Mouse (Mus musculus): ENCODE data around the gene Cdk5rap3. TPM values are rescaled to one million over a fixed set of nuclear protein-coding genes. Genes with fewer than 3 reads are reported as not detected.

The Cdk5rap3 gene
- 95.5 and 98.2 TPM in 2 replicates for polyA plus RNA-seq (2014; fragmentation: Nextera tagmentation; extraction: Ambion mirVana)

DNA sequence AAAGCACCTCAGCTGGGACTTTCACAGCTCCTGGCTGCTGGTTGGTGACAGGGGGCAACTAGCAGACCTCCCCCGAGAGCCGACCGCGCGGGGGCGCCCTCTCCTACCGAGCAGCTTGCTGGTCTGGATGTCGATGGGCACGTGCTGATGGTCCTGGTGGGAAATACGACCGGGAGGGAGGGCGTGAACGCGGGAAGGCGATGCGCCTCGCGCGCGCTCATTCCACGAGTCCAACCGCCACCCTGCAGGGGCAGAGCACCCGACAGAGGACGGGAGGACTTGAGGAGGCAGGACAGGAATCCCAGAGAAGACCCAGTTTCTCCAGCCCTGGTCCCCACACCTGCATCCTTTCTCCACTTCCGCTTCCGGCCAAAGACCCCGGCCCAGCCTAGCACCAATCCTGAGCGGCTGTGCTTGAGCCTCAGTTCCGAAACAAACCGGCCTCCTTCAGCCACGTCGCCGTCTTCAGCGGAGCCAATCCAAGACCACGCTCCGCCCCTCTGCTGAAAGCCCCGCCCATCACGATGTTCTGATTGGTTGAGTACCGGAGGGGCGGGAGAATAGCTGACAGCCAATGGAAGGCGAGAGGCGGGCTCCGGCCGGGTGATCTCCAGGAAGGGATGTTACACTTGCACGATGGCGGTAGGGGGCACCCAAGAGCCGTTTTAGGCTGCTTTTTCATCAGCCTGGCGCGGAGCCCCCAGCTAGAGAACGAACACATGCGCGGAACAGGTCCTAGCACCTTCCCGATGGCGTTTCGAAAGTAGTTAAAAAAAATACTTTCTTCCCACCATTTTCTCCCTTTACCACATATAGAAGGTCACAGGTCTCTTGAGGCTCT, at the start of gene Cdk5rap3:
Gene Cdk5rap3 (minus strand): TSS at position 453 of the 841 bp plus-strand sequence.
- H3K4me2 ChIP-seq (replicated peaks; ENCODE audit: low read depth, low read length) = peak within 1 kb of the TSS; percentile 51
- H3K27ac ChIP-seq (ENCODE audit: low read depth, low read length) = peak within 1 kb of the TSS; percentile 62
- H3K4me3 ChIP-seq (ENCODE audit: low read depth, low read length) = peak within 1 kb of the TSS; percentile 75
- H3K9me3 ChIP-seq (ENCODE audit: control insufficient read depth, low read length) = no peaks in the 10 kb centered on the region
- ATAC-seq (ENCODE audit: low FRiP score) (peak; percentile 98), DNase-seq (ENCODE audit: low spot score) (peak; percentile 100)
- under 1% methylated on average over 55 of the region's 55 CpGs for WGBS
- H3K9ac ChIP-seq (ENCODE audit: low read depth, low read length) = peak within 1 kb of the TSS; percentile 62
- H3K36me3 ChIP-seq (ENCODE audit: control insufficient read depth, insufficient read depth, low read length) = no peaks in the 10 kb centered on the region
- peaks cover 5% of the 10 kb centered on the region; the same call in 1 of the 2 replicates for H3K4me1 ChIP-seq (replicated peaks; ENCODE audit: control insufficient read depth, insufficient read depth, low read length)
- no peaks in the 10 kb centered on the region for H3K27me3 ChIP-seq (ENCODE audit: control insufficient read depth, insufficient read depth, low read length)

DNA sequence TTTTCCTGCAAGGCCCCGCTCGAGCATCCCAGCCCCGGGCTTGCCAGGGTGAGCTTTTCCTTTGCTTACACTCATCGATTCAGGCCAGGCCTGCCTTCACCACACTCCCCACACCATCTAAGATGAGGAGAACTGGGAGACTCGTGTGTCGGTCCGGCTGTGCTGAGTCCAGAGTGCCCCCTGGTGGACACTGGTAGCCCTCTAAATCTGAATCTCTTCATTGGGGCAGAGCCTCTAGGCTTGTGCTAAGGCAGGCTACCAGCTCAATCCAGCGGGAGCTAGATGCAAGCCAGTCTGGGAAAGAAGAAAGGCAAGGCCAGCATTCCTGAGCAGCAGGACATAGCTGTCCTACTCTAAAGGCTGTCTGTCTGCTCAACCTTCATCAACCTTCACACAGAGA, 47.3 kb upstream of the Cdk5rap3 start:
- H3K27ac ChIP-seq (ENCODE audit: low read depth, low read length) = no peak overlapping the region
- no peak overlapping the region for H3K4me2 ChIP-seq (replicated peaks; ENCODE audit: low read depth, low read length)
- H3K27me3 ChIP-seq (ENCODE audit: control insufficient read depth, insufficient read depth, low read length) = no peaks in the 10 kb centered on the region
- no peaks in the 10 kb centered on the region for H3K4me1 ChIP-seq (replicated peaks; ENCODE audit: control insufficient read depth, insufficient read depth, low read length)
- H3K9me3 ChIP-seq (ENCODE audit: control insufficient read depth, low read length) = no peaks in the 10 kb centered on the region
- DNase-seq (ENCODE audit: low spot score) = peak; percentile 88
- 25% methylated on average over 8 of the region's 8 CpGs for WGBS
- ATAC-seq (ENCODE audit: low FRiP score) = peak; percentile 25; the same call in 1 of the 2 replicates
- H3K36me3 ChIP-seq (ENCODE audit: control insufficient read depth, insufficient read depth, low read length) = no peaks in the 10 kb centered on the region
- no peak overlapping the region for H3K9ac ChIP-seq (ENCODE audit: low read depth, low read length)
- no peak overlapping the region for H3K4me3 ChIP-seq (ENCODE audit: low read depth, low read length)

DNA sequence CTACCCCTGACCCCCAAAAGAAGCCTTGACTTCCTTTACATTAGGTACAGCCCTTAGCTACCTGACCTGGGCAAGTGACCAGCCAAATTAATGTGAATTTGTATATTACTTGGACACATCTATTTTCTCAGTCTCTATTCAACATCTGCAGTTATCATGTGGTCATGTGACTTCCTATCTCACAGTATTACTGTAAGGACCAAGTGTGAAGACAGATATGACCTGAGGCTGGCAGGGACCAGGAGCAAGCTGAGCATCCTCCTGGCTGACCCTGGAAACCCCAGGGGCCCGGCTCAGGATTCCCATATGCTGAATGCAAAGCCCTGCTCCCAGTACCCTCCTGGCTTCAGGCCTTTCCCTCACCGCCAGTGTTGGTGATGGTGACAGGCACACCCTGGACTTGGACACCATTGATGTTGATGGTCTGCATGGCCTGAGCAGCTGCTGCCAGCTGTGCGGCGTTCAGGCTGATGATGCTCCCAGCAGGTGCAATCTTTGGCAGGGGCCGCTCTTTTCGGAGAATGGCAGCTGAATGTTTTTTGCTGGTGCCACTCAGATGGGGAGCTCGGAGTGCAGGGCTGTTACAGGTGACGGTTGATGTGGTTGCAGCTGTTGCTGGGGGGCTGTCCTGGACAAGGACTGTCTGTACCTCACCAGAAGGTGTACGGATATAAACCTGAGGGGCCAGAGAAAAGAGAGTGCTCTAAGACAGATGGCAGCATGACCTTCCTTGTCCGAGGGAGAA, 40.9 kb upstream of the Cdk5rap3 start:
- Histone ChIP-seq H3K9me3 (ENCODE audit: control insufficient read depth, low read length) (no peaks in the 10 kb centered on the region), H3K36me3 (ENCODE audit: control insufficient read depth, insufficient read depth, low read length) (peaks cover 11% of the 10 kb centered on the region), H3K4me1 (replicated peaks; ENCODE audit: control insufficient read depth, insufficient read depth, low read length) (no peaks in the 10 kb centered on the region), H3K9ac (ENCODE audit: low read depth, low read length) (no peak overlapping the region), H3K27ac (ENCODE audit: low read depth, low read length) (no peak overlapping the region), H3K4me2 (replicated peaks; ENCODE audit: low read depth, low read length) (no peak overlapping the region), H3K27me3 (ENCODE audit: control insufficient read depth, insufficient read depth, low read length) (no peaks in the 10 kb centered on the region), H3K4me3 (ENCODE audit: low read depth, low read length) (no peak overlapping the region)
- 97% methylated on average over 10 of the region's 10 CpGs for WGBS
- DNase-seq (ENCODE audit: low spot score) (no peak), ATAC-seq (ENCODE audit: low FRiP score) (no peak)

DNA sequence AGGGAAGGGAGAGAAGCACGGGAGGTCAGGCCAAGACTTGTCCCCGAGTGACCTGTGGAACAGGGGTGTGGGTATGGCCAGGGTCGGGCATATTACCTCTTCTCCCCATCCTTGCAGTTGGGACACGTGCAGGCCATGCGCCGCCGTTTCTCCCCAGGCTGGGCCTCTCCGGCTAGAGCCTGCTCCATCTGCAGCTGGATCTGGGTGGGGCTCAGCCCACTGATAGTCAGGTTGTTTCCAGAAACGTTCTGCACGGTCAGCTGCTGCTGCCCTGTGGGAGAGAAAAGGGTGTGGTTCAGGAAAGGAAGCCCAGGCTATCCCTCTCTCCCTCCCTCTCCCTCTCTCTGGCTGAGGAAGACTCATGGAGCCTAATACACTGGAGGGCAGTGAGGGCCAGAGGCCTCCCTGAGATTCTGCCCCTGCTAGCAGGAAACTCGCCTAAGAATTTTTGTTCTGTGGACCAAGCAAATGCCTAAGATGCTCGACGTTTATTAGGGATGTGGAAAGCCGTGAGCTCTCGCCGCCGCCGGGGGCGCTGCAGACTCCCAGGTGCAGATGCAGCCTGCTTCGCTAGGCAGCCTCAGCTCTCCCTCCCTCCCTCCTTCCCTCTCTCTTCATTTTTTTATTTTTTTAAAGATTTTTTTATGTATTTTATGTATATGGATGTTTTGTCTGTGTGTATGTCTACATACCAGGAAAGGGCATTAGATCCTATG, 39.9 kb upstream of the Cdk5rap3 start:
- 58% methylated on average over 20 of the region's 20 CpGs for WGBS

DNA sequence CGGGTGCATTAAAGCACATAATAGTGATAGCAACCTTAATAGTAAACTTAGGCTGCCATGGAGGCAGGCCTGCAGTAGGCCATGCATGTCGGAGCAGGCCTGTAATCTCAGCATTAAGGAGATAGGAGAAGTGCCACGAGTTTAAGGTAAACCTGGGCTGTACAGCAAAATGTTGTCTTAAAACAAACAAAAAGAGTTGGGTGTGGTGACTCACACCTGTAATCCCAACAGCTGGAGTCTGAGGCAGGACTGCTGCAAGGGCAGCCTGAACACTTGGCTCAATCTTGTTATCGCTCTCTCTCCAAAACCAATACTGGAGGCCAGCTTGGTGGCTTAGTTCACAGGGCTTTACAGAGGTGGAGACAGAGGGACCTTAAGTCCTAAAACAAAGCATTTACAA, 38.8 kb upstream of the Cdk5rap3 start:
- peaks cover 13% of the 10 kb centered on the region for H3K36me3 ChIP-seq (ENCODE audit: control insufficient read depth, insufficient read depth, low read length)
- WGBS = 96% methylated on average over 4 of the region's 4 CpGs

More for the DNA sequence above, 39.9 kb upstream of the Cdk5rap3 start:
- H3K9ac ChIP-seq (ENCODE audit: low read depth, low read length) = no peak overlapping the region
- H3K27me3 ChIP-seq (ENCODE audit: control insufficient read depth, insufficient read depth, low read length) = no peaks in the 10 kb centered on the region
- no peaks in the 10 kb centered on the region for H3K9me3 ChIP-seq (ENCODE audit: control insufficient read depth, low read length)
- ATAC-seq (ENCODE audit: low FRiP score) (no peak), DNase-seq (ENCODE audit: low spot score) (peak; percentile 46)
- peaks cover 13% of the 10 kb centered on the region for H3K36me3 ChIP-seq (ENCODE audit: control insufficient read depth, insufficient read depth, low read length)
- H3K4me2 ChIP-seq (replicated peaks; ENCODE audit: low read depth, low read length) = no peak overlapping the region
- no peaks in the 10 kb centered on the region for H3K4me1 ChIP-seq (replicated peaks; ENCODE audit: control insufficient read depth, insufficient read depth, low read length)
- H3K4me3 ChIP-seq (ENCODE audit: low read depth, low read length) = no peak overlapping the region
- no peak overlapping the region for H3K27ac ChIP-seq (ENCODE audit: low read depth, low read length)

DNA sequence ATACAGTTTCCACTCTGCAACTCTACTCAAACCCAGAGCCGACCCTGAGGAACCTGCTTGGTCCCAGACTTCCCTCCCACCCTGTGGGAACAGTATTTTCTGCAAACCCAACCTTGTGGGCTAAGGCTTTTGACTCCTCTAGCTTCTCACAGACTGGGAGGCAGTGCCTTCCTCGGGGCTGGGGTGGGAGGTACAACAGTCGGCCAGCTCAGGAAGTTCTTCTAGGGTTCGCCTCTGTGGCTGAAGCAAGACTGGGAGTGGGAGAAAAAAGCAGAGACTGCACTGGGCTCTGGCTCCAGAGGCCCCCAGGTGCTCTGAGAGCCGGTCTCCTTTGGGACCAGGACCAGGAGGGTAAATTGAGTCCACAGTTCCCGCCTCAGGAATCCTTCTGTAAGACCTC, 36.6 kb upstream of the Cdk5rap3 start:
- Histone ChIP-seq H3K27ac (ENCODE audit: low read depth, low read length) (no peak overlapping the region), H3K27me3 (ENCODE audit: control insufficient read depth, insufficient read depth, low read length) (no peaks in the 10 kb centered on the region), H3K9me3 (ENCODE audit: control insufficient read depth, low read length) (no peaks in the 10 kb centered on the region), H3K4me3 (ENCODE audit: low read depth, low read length) (no peak overlapping the region), H3K4me2 (replicated peaks; ENCODE audit: low read depth, low read length) (no peak overlapping the region), H3K4me1 (replicated peaks; ENCODE audit: control insufficient read depth, insufficient read depth, low read length) (no peaks in the 10 kb centered on the region), H3K9ac (ENCODE audit: low read depth, low read length) (no peak overlapping the region), H3K36me3 (ENCODE audit: control insufficient read depth, insufficient read depth, low read length) (peaks cover 13% of the 10 kb centered on the region)
- no peak for ATAC-seq (ENCODE audit: low FRiP score)
- 80% methylated on average over 6 of the region's 6 CpGs for WGBS
- DNase-seq (ENCODE audit: low spot score) = no peak

More for the DNA sequence above, 38.8 kb upstream of the Cdk5rap3 start:
- Histone ChIP-seq H3K27me3 (ENCODE audit: control insufficient read depth, insufficient read depth, low read length) (no peaks in the 10 kb centered on the region), H3K9me3 (ENCODE audit: control insufficient read depth, low read length) (no peaks in the 10 kb centered on the region), H3K4me3 (ENCODE audit: low read depth, low read length) (no peak overlapping the region), H3K4me2 (replicated peaks; ENCODE audit: low read depth, low read length) (no peak overlapping the region), H3K4me1 (replicated peaks; ENCODE audit: control insufficient read depth, insufficient read depth, low read length) (no peaks in the 10 kb centered on the region), H3K27ac (ENCODE audit: low read depth, low read length) (no peak overlapping the region), H3K9ac (ENCODE audit: low read depth, low read length) (no peak overlapping the region)
- DNase-seq (ENCODE audit: low spot score) = no peak
- no peak for ATAC-seq (ENCODE audit: low FRiP score)

DNA sequence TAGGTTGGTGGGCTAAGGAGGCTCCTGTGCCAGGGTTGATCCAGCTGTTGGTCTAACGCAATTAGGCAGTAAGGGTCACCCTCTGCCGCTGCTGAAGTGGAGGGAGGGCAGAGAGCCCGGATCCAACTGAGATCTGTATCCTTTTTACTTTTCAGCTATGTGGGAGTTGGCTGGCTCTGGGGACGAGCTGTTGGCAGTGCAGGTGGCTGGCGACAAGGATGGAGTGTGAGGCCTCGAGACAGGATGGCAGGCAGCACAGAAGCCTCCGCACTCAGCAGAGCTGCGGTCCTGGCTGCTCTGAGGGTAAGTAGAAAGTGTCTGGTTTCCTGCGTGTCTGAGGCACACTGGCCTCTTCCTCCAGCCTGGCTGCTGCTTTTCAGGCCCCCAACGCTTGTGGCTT, 36.1 kb upstream of the Cdk5rap3 start:
- Histone ChIP-seq H3K4me2 (replicated peaks; ENCODE audit: low read depth, low read length) (no peak overlapping the region), H3K9me3 (ENCODE audit: control insufficient read depth, low read length) (no peaks in the 10 kb centered on the region), H3K9ac (ENCODE audit: low read depth, low read length) (no peak overlapping the region), H3K27me3 (ENCODE audit: control insufficient read depth, insufficient read depth, low read length) (no peaks in the 10 kb centered on the region), H3K36me3 (ENCODE audit: control insufficient read depth, insufficient read depth, low read length) (peaks cover 13% of the 10 kb centered on the region), H3K4me3 (ENCODE audit: low read depth, low read length) (no peak overlapping the region), H3K27ac (ENCODE audit: low read depth, low read length) (no peak overlapping the region), H3K4me1 (replicated peaks; ENCODE audit: control insufficient read depth, insufficient read depth, low read length) (no peaks in the 10 kb centered on the region)
- WGBS = 85% methylated on average over 10 of the region's 10 CpGs
- DNase-seq (ENCODE audit: low spot score) (no peak), ATAC-seq (ENCODE audit: low FRiP score) (no peak)

DNA sequence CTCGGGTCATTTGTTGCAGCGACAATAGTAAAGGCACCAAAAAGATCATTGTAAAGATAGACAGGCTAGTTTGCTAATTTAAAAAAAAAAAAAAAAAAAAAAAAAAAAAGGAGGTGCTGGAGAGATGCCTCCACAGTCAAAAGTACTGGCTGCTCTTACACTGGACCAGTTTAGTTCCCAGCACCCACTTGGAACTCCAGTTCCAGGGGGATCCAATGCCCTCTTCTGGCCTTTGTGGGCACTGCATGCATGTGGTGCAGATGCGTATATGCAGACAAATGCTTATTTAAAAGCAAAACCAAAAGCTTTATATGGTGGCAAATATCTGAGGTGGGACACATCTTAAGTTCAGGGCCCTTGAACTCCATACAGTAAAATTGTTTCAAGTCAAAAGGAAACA, 34.5 kb upstream of the Cdk5rap3 start:
- no peak overlapping the region for H3K4me2 ChIP-seq (replicated peaks; ENCODE audit: low read depth, low read length)
- ATAC-seq (ENCODE audit: low FRiP score) (no peak), DNase-seq (ENCODE audit: low spot score) (no peak)
- H3K9me3 ChIP-seq (ENCODE audit: control insufficient read depth, low read length) = no peaks in the 10 kb centered on the region
- H3K36me3 ChIP-seq (ENCODE audit: control insufficient read depth, insufficient read depth, low read length) = peaks cover 6% of the 10 kb centered on the region
- no peak overlapping the region for H3K4me3 ChIP-seq (ENCODE audit: low read depth, low read length)
- WGBS = 94% methylated on average over 3 of the region's 3 CpGs
- H3K27me3 ChIP-seq (ENCODE audit: control insufficient read depth, insufficient read depth, low read length) = no peaks in the 10 kb centered on the region
- no peaks in the 10 kb centered on the region for H3K4me1 ChIP-seq (replicated peaks; ENCODE audit: control insufficient read depth, insufficient read depth, low read length)
- H3K9ac ChIP-seq (ENCODE audit: low read depth, low read length) = no peak overlapping the region
- H3K27ac ChIP-seq (ENCODE audit: low read depth, low read length) = no peak overlapping the region
